ENCODE assay signal across 8 mouse cellular contexts in the genomic region with DNA sequence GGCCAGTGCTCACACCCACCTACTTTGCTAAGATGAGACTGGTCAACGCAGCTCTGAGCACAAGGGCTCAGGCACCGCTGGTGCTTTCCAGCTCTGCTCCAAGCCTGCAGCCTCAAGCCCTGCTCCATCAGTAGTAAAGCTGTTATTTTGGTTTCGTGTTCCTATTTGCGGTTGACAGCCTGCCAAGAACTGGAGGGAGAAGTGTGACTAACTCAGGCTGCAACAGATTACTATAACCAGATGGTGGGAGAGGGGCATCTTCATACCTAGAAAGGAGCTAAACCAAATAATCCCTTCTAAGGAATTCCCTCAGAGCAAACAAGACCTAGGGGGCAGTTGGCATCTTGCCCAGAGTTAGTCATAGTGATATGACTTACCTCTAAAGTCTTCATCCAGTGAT.
A peak's percentile ranks its signal among the peaks of the same experiment; 100 is the strongest.
DNase-seq lines count a peak whose midpoint lies in the region; ATAC-seq and TF ChIP-seq lines count a peak whose summit lies in the region.

No protein-coding gene starts in this region.

- H3K4me3 ChIP-seq in midbrain, embryonic 16.5 days (ENCODE audit: low read depth, low read length) = no peak overlapping the region
- H3K4me3 ChIP-seq in midbrain, embryonic 11.5 days (ENCODE audit: low read depth, low read length) = no peak overlapping the region
- H3K4me3 ChIP-seq in cortical plate, adult 2 months (ENCODE audit: insufficient read depth, low read length) = no peak overlapping the region
- no peak overlapping the region for H3K4me3 ChIP-seq in kidney, embryonic 16.5 days (ENCODE audit: low read length)
- H3K4me3 ChIP-seq in limb, embryonic 15.5 days = no peak overlapping the region
- no peak overlapping the region for H3K4me3 ChIP-seq in liver, embryonic 12.5 days

- H3K27ac ChIP-seq in midbrain, embryonic 16.5 days (ENCODE audit: low read length) = no peak overlapping the region
- no peak overlapping the region for H3K27ac ChIP-seq in midbrain, embryonic 11.5 days (ENCODE audit: low read depth, low read length)
- 0 out of 2 replicates have a peak overlapping the region, but pooled peaks have one; percentile 60 for H3K27ac ChIP-seq in cortical plate, adult 2 months (ENCODE audit: insufficient read depth, low read length)
- H3K27ac ChIP-seq in kidney, embryonic 16.5 days (ENCODE audit: low read length) = peak overlapping the region; percentile 92
- peak overlapping the region; percentile 87 for H3K27ac ChIP-seq in limb, embryonic 15.5 days
- H3K27ac ChIP-seq in liver, embryonic 12.5 days = no peak overlapping the region

- no peaks in the 10 kb centered on the region for H3K36me3 ChIP-seq in midbrain, embryonic 16.5 days (ENCODE audit: control insufficient read depth, insufficient read depth, low read length)
- no peaks in the 10 kb centered on the region for H3K36me3 ChIP-seq in midbrain, embryonic 11.5 days (ENCODE audit: control insufficient read depth, insufficient read depth, low read length)
- H3K36me3 ChIP-seq in kidney, embryonic 16.5 days (ENCODE audit: insufficient read depth, low read length) = no peaks in the 10 kb centered on the region
- no peaks in the 10 kb centered on the region for H3K36me3 ChIP-seq in limb, embryonic 15.5 days
- H3K36me3 ChIP-seq in liver, embryonic 12.5 days = no peaks in the 10 kb centered on the region

- TF ChIP-seq POLR2A in cortical plate, adult 2 months (IDR thresholded peaks at IDR 0.05; ENCODE audit: extremely low read depth, insufficient read depth, low read length) = no peak

- 69% methylated on average over 4 of the region's 4 CpGs for WGBS in midbrain, embryonic 16.5 days
- WGBS in midbrain, embryonic 11.5 days = 71% methylated on average over 4 of the region's 4 CpGs
- 38% methylated on average over 4 of the region's 4 CpGs for WGBS in kidney, embryonic 16.5 days
- WGBS in limb, embryonic 15.5 days = 16% methylated on average over 4 of the region's 4 CpGs
- WGBS in liver, embryonic 12.5 days (ENCODE audit: insufficient replicate concordance) = 63% methylated on average over 4 of the region's 4 CpGs

- no peak overlapping the region for H3K4me2 ChIP-seq in midbrain, embryonic 16.5 days (ENCODE audit: low read length)
- no peak overlapping the region for H3K4me2 ChIP-seq in midbrain, embryonic 11.5 days
- H3K4me2 ChIP-seq in kidney, embryonic 16.5 days (replicated peaks; ENCODE audit: low read depth, low read length) = no peak overlapping the region
- peak overlapping the region; percentile 30 for H3K4me2 ChIP-seq in limb, embryonic 15.5 days
- H3K4me2 ChIP-seq in liver, embryonic 12.5 days = no peak overlapping the region

- no peaks in the 10 kb centered on the region for H3K9me3 ChIP-seq in midbrain, embryonic 16.5 days (replicated peaks; ENCODE audit: control insufficient read depth, low read length, poor library complexity, severe bottlenecking)
- no peaks in the 10 kb centered on the region for H3K9me3 ChIP-seq in midbrain, embryonic 11.5 days (ENCODE audit: control insufficient read depth, low read length)
- no peaks in the 10 kb centered on the region for H3K9me3 ChIP-seq in kidney, embryonic 16.5 days (ENCODE audit: low read length)
- H3K9me3 ChIP-seq in limb, embryonic 15.5 days = no peaks in the 10 kb centered on the region
- no peaks in the 10 kb centered on the region for H3K9me3 ChIP-seq in liver, embryonic 12.5 days (replicated peaks)

- H3K4me1 ChIP-seq in midbrain, embryonic 16.5 days (ENCODE audit: control insufficient read depth, insufficient read depth, low read length) = peaks cover 3% of the 10 kb centered on the region; the same call in 1 of the 2 replicates
- H3K4me1 ChIP-seq in midbrain, embryonic 11.5 days (ENCODE audit: control insufficient read depth, insufficient read depth, low read length) = no peaks in the 10 kb centered on the region; the same call in 1 of the 2 replicates
- H3K4me1 ChIP-seq in cortical plate, adult 2 months (ENCODE audit: control insufficient read depth, insufficient read depth, low read length) = peaks cover 15% of the 10 kb centered on the region
- H3K4me1 ChIP-seq in kidney, embryonic 16.5 days (ENCODE audit: insufficient read depth, low read length) = peaks cover 16% of the 10 kb centered on the region
- H3K4me1 ChIP-seq in limb, embryonic 15.5 days = peaks cover 30% of the 10 kb centered on the region
- H3K4me1 ChIP-seq in liver, embryonic 12.5 days = no peaks in the 10 kb centered on the region

- no peak for TF ChIP-seq CTCF in cortical plate, adult 2 months (IDR thresholded peaks at IDR 0.05; ENCODE audit: extremely low read depth, insufficient read depth, low read length)

- no peaks in the 10 kb centered on the region for H3K27me3 ChIP-seq in midbrain, embryonic 16.5 days (ENCODE audit: control insufficient read depth, insufficient read depth, low read depth, low read length)
- H3K27me3 ChIP-seq in midbrain, embryonic 11.5 days (ENCODE audit: control insufficient read depth, insufficient read depth, low read length) = no peaks in the 10 kb centered on the region
- no peaks in the 10 kb centered on the region for H3K27me3 ChIP-seq in kidney, embryonic 16.5 days (ENCODE audit: insufficient read depth, low read length)
- no peaks in the 10 kb centered on the region for H3K27me3 ChIP-seq in limb, embryonic 15.5 days
- no peaks in the 10 kb centered on the region for H3K27me3 ChIP-seq in liver, embryonic 12.5 days (replicated peaks)

- no peak for DNase-seq in midbrain, embryonic 11.5 days (ENCODE audit: low spot score, missing footprints)
- DNase-seq in heart, adult 8-10 months (ENCODE audit: low spot score) = peak; percentile 77
- peak; percentile 76 for DNase-seq in skeletal muscle tissue, adult 2 months (ENCODE audit: low read depth, low spot score)

- H3K9ac ChIP-seq in midbrain, embryonic 16.5 days (ENCODE audit: low read depth, low read length) = no peak overlapping the region
- H3K9ac ChIP-seq in midbrain, embryonic 11.5 days (ENCODE audit: low read length) = no peak overlapping the region
- H3K9ac ChIP-seq in kidney, embryonic 16.5 days (replicated peaks; ENCODE audit: low read length) = no peak overlapping the region
- no peak overlapping the region for H3K9ac ChIP-seq in limb, embryonic 15.5 days
- H3K9ac ChIP-seq in liver, embryonic 12.5 days = no peak overlapping the region

- 0 out of 2 replicates have a peak, but pooled peaks have one; percentile 42 for ATAC-seq in midbrain, embryonic 16.5 days
- no peak for ATAC-seq in midbrain, embryonic 11.5 days (ENCODE audit: low FRiP score)
- ATAC-seq in kidney, embryonic 16.5 days (ENCODE audit: low FRiP score, low TSS enrichment) = peak; percentile 85
- ATAC-seq in limb, embryonic 15.5 days (ENCODE audit: insufficient number of reproducible peaks, low FRiP score, low TSS enrichment, low read depth) = peak; percentile 64; the same call in 1 of the 2 replicates
- no peak for ATAC-seq in liver, embryonic 12.5 days

Comparison
In these comparisons a context has a peak if more than half of its experiments do, and no peak if none do; other contexts are left out.
1. ATAC-seq: peak in midbrain, embryonic 16.5 days (single experiment), kidney, embryonic 16.5 days (single experiment) and limb, embryonic 15.5 days (single experiment); none in midbrain, embryonic 11.5 days (single experiment) and liver, embryonic 12.5 days (single experiment).
2. H3K27ac ChIP-seq: peak in cortical plate, adult 2 months (single experiment), kidney, embryonic 16.5 days (single experiment) and limb, embryonic 15.5 days (single experiment); none in midbrain, embryonic 16.5 days (single experiment), midbrain, embryonic 11.5 days (single experiment) and liver, embryonic 12.5 days (single experiment).